Mouse (Mus musculus) kidney, adult 8-10 months (tissue): ENCODE measurements around the gene Mat2a.
"Not testable (repeated sequence)": the region's sequence is repeated elsewhere in the genome, so short reads cannot be mapped to it uniquely, and the experiment has no call there.

Experiments used
- DNase-seq, 2 experiments: peaks; one replicate each; pipeline ENCODE4 v3.0.0; 2022

Gene Mat2a

DNA sequence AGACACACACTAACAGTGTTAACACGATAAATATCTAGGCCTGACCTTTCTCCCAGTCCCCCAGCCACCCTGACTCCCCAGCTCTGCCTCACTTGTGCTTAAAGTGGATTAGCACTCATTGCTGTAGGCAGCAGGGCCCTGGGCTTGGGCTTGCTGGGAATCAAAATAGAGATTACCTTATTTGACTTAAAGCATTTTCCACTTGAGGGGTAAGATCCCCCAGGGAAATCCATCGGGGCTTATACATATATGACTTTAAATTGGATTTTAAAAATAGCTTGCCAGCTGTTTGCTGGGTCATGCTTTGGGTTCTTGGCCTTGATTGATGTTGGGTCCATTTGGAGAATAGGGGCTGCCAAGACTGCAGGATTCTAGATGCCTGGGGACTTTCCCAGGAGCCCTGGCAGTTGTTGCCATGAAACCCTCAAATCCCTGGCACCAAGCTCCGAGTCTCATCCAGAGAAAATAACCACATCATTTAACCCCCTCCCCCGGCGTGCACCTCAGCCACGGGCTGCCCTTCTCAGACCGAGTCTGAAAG, 15.5 kb upstream of the Mat2a start:
- DNase-seq = no peak

DNA sequence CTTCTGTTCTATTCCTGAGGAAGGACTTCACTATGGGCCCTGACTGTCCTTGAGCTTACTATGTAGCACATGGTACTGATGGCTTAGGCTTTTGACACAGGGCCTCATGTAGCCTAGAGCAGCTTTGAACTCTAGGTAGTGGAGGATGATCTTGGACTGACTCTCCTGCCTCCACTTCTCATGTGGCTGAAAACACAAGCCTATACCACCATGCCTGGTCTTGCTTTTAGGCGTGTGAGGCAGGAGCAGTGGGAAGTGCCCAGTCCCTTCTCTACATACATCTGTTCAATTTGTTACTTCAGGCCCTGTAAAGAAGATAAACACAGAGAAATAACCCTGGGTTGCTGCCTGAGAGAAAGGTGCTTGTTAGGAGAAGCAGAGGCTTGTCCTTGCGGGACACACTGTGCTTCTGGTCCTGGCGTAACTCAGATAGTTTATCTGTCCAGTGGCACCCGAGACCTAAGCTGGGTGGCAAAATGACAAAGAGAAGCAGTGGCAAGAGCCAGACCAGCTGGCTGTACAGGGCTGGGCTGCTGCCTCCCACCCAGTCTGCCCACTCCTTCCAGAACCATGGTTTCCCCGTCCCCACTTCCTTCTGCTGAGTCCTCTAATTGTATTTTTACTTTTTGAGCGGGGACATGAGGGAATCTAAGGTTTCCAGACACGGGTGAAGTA, 14.9 kb upstream of the Mat2a start:
- no peak for DNase-seq

DNA sequence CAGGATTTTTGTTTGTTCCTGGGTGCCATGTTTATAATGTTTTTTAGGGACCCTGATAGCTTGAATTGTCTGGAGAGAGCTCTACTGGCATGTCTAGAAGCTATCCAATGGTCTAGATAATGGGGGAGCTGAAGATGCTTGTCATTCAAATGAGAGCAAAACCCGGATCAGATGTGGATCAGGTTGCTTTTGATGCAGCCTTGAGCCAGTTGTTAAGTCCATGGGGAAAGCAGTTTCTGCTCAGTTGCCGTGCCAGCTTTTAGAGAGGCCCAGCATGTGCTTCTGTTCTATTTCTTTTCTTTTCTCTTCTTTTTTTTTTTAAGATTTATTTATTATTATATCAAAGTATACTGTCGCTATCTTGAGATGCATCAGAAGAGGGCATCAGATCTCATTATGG, 14.2 kb upstream of the Mat2a start:
- DNase-seq = no peak

DNA sequence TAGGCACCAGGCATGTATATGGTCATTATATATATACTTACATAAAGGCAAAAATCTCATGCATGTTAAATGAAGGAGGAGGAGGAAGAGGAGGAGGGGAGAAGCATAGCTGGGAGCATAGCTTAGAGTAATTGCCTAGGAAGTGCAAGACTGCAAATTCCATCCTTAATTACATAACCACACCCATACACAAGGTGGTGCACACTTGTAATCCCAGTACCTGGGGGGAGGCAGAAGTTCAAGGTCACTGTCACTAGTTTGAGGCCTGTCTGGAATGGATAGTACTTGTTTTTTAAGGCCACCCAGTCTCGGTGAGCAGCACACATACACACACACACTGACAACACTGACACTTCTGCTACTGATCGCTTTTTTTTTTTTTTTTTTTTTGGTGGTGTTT, 13.0 kb upstream of the Mat2a start:
- DNase-seq = no peak

DNA sequence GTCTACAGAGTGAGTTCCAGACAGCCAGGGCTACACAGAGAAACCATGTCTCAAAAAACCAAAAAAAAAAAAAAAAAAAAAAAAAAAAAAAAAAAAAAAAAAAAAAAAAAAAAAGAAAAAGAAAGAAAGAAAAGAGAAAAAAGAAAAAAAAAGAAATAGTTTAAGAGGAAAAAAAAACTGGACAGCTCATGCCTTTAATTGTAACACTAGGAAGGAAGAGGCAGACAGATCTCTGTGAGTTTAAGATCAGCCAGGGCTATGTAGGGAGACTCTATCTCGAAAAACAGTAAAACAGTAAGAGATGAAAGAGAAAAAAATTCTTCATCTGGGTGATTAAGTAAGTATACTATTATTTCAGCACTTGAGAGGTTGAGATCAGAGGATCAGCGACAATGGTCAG, 12.4 kb upstream of the Mat2a start:
- not testable (repeated sequence) for DNase-seq

DNA sequence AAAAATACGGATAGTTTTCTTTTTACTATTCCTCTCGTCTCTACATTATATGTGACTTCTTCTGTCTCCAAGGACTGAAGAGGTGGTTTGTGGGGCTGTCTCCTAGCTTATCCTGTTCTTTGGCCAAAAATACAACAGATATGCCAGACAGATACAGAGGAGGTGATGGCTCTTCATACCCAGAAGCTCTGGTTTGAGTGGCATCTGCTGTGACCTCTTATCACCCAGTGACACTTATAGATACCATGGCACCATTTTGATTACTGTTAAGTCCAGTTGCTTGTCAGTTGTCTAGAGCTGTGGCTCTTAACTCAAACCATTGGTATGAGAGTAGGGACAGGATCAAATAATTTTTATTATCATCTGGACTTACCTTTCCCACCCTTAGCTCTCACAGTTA, 8.1 kb upstream of the Mat2a start:
- no peak for DNase-seq

DNA sequence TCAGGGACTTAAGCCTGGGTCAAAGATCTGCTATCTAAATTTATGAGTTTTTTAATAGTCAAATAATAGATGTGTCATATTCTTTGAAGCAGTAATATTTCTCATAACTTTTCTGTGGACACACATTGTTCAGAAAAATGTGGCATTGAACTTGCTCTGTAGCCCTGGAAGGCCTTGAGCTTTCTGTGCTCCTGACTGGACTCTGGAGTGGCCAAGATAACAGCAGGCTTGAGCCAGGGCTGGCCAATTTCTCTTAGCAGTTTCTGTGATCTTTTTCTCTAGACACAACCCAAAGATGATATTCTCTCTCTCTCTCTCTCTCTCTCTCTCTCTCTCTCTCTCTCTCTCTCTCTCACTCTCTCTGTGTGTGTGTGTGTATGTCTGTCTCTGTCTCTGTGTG, 5.7 kb upstream of the Mat2a start:
- DNase-seq = no peak

DNA sequence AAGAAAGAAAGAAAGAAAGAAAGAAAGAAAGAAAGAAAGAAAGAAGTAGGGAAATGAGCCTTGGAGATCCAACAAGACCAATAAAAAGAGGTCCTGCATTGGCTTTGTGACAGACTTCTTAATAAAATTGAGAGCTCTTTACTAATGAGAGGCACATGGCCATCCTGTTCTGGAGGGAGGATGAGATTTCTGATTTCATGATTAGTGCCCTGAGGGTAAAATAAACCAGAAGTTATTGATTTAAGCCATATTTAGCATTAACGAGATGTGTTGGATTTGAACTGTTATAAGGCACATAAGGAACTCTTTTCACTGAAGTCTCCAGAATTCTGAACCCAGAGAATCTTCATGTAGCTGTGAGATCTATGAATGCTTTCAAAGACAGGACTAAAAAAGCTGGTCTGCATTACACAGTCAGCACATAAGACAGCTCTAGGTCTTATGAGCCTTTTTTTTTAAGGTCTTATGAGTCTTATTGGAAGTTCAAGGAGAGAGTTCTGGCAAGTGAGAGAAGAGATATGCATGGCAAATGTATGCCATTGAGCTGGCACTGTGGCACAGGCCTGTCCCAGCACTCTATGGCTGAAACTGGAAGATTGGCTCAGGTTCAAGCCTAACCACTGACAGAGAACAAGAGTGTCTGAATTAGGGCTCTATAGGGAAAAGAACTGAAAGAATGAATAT, 3.7 kb upstream of the Mat2a start:
- no peak for DNase-seq

DNA sequence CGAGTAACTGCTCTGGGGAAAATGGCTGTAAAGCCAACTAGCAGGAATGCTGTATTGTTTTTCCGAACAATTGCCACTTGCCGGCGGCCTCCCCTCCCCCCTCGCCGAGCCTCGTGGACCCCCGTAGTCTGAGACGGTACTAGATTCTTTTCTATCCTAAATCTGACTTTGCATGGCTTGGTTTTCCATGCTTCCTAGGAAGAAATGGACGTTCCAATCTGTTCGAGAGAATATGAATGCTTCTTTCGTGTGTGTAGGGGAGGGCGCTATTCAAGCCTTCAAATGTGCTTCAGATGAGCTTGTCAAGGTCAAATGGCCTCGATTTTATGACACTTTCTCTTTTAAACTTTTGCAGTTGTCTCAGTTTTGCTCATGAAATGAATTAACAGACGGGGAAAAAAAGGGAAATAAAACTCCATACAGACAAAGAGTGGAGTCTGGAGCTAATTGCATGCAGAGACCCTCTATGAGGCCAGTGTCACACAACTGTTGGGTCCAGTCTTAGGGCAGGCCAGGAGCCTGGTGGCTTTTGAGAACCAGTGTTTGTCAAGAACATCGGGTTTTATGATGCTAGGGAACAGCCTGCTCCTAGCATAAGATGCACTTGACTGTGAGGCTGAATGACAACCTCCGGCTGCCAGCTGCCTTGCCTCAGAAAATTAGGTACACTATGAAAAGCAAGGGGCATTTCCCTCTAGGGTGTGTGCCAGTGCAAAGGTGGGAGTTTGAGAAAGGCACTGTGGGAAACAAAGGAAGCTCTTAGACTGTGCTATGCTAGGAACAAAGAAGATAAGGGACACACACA, 1.0 kb upstream of the Mat2a start:
- DNase-seq = peak in 1 of 2 experiments; percentile 28

DNA sequence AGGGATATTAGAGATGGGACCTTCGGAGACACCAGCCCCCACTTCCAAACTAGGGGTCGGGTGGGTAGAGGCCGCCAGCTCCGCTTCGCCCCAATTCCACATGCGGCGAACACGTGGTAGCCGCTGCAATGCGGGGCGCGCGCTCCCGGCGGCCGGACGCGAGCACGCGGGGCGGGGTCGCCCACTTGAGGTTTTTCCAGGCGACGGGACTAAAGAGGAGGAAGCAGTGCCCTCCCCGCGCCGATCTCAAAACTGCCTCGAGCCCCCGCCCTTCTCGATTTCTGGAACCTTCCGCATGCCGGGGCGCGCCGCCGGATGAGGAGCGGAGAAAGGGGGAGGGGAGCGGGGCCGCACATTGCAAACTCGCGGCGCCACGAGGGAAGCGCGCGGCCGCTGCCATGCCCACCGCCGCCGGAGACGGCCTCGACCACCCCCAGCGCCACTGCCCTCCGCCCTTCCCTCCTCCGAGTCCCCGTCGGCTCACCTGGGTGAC, 450 bp downstream of the Mat2a start:
- peak; percentile 89 to 90 for DNase-seq

DNA sequence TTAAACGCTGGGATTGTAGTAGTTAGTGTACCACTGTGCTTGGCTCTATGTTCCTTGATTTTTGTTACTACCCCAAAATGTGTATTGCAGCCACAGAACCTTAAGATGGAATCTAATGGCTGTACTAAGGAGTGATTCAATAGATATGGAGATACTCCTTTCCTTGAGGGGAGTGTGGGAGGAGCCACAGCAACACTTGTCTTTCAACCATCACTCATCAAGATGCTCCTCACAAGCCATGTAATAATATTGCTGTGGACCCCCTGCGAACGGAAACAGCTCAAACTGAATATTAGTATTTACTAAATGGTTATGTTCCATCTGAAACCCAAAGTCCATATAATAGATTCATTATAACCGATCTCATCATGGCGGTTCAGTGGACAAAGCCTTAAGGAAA, 1.1 kb downstream of the Mat2a start:
- no peak for DNase-seq

DNA sequence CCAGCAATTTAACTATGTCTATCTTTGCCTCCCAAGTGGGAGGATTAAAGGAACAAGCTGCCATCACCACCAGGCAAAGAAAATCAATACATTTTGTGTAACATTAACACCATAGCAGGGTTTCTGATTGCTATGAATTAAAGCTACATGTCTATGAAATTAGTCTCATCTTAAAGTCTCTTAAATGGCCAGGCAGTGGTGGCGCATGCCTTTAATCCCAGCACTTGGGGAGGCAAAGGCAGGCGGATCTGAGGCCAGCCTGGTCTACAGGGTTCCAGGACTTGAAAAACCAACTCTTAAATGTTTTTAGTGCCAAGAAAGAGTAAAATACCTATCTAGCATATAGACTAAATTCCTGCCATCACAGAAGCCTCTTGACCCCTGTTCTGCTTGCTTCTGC, 7.2 kb downstream of the Mat2a start:
- no peak for DNase-seq

DNA sequence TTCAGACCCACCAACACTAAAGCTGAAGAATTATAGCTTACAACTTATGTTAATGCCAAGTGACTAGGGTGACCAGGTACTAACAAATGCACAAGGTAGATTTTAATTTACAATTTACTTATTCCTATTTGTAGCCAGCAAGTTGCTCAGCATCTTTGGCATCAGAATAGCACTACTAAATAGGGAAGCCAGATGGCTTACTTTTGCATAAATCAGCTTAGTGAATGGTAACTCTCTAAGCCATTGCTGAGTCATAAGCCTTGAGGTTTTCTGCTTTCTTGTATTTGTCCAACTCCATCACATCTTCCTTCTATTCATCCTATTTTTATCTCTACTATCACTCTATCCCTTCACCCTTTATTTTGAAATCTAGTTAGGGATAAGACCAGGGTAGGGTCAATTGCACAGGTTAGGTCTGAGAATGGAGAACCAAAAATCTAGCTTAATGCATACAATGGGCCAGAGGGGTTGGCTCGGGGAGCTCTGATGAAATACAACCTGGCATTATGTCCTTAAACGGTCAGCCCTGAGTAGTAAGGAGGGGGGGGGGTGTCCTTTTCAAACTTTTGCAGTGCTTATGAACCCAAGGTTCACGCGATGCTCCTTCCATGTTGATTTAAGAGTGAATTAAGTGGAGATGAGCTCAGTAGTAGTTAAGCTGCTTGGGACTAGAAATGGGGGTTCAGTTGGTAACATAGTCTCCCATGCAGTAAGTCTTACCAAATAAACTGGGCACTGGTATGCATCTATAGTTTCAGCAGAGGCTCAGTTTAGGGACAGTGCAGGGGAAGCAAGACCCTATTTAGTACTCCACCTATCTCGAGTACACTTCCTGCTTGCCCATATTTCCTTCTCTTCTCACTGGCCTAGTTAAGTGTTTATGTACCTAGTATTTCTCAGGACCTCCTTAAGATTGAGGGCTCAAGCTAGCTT, 8.1 kb downstream of the Mat2a start:
- no peak for DNase-seq

DNA sequence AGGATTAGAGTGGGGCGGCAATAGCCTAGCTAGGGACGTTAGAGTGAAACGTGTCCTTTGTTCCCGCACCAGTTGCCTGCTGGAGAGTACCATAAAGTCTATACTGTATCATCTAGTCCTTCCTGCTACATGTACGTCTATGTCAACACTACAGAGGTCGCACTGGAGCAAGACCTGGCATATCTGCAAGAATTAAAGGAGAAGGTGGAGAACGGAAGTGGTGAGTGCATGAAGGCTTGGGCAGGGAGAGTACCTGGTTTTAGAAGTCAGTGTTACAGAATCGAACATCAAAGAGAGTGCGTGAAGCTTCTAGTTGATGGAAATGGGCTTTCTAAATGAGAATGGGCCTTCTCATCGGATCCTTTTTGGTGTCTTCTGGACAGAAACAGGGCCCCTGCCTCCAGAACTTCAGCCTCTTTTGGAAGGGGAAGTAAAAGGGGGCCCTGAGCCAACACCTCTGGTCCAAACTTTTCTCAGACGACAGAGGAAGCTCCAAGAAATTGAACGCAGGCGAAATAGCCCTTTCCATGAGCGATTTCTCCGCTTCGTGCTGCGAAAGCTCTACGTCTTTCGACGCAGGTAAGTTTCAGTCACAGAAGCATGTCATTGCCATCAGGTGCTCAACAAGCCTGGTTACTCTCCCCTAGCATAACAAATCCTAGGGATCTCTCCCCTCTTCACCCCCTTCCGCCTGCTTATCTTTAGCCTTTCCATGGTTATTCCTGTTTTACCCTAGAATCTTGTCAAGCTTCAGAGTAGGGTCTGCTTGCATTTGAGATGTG, 10.1 kb downstream of the Mat2a start:
- no peak for DNase-seq

DNA sequence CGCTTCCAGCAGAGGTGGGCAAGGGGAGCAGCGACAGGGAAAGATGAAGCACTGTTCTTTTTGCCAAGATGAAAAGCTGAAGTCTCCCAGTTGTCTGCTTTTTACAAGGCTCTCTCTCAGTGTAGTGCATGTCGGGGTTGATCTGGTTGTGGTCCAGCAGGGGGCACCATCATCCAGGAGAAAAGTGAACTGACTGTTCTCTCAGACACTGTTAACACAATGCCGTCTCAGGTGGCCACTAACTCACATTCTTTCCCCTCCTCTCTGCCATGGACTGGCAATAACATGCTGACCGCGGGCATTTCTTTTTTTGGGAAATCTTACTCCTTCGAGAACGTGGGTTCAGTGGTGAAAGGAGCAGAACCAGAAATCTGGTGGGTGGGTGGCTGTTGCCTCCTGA, 11.3 kb downstream of the Mat2a start:
- DNase-seq = peak; percentile 68 to 86

DNA sequence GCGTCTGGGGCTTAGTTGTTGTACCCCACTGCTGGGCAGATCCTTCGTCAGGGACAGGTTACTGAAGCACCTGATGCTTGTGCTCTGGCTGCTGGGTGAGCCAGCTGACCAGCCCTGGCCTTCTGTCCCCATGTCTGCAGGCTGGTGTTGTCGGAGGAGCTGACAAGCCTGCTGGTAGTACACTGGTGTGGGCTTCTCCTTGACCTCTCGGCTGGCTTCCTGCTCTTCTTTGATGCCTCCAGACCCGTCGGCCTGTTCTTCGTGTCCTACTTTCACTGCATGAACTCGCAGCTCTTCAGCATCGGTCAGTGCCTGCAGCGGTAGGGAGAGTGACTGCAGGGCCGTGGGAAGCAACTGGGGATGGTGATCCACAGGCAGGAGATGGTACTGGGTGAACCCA, 13.7 kb downstream of the Mat2a start:
- no peak for DNase-seq

DNA sequence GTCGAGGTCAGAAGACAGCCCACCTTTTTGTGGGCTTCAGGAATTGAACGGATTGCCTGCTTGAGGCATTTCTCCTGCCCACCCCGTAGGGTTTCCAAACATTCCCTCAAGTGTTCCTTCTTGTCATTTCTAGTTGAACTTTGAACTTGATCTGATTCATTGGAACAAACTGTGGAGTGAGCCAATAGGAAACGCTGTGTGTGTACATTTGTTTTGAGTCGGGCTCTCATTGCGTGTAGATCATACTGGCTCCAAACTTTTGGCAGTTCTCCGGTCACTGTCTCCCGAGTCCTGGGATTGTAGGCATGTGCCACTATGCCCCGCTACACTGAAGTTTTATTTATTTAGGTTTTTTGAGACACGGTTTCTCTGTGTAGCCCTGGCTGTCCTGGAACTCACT, 18.5 kb downstream of the Mat2a start:
- DNase-seq = no peak

DNA sequence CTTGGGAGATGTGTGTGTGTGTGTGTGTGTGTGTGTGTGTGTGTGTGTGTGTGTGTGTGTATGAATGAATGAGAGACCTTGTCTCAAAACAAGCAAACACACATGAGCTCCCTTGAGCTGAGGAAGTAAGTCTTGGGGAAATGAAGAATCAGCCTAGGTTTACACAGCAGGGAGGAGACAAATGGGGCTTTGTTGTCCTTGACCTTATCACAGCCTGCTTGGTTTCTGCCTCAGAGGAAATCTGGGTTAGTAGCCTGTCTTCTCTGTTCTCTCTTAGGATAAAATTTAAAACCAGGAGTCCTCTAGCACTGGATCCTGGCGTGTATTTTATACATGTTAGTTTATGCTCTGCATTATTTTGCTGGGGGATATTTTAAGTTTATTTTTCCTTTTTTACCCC, 19.6 kb downstream of the Mat2a start:
- DNase-seq = no peak

DNA sequence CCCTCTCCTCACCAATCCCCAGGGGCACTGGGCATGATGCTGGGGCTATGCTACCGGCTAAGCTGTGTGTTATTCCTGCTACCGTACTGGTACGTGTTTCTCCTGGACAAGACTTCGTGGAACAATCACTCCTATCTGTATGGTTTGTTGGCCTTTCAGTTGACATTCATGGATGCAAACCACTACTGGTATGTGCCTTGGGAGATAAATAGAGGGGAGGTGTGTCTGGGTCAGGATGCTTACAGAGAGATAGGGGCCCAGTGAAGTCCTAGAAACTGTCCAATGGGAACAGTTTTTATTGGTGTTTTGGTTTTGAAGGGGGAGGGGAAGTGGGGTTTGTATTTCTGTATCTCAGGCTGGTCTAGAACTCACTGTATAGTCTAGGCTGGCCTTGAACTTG, 21.1 kb downstream of the Mat2a start:
- DNase-seq = no peak

DNA sequence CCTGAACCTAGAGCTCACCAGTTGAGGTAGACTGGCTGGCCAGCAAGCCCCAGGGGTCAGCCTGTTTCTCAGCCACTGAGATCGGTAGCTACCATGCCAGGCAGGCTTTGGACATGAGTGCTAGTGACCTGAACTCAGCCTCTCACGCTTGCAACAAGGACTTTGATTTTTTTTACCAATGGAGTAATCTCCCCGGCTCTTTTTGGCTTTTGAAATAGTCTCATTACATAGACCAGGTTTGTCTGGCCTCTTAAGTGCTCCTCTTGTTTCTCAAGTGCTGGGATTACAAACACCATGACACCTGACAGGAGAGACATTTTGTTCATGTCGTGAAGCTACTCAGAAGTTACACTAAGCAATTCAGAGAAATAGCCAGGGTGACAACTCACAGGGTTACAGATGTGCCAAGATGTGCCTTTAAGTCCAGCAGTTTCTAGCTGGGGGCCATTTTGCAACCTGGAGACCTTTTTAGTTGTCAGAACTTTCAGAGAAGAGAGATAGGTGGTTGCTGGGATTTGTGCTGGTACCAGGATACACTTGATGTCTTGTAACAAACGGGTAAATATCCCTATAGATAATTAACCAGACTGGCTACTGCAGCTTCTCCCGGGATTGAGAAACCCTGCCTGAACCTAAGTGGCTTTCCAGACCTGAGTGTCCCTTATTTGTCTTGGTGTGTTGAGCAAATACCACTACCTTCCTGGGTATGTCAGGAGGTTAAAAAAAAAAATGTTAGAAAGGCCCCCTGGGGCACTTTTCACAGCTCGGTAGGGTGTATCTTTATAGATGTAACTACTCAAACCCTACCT, 23.2 kb downstream of the Mat2a start:
- no peak for DNase-seq

DNA sequence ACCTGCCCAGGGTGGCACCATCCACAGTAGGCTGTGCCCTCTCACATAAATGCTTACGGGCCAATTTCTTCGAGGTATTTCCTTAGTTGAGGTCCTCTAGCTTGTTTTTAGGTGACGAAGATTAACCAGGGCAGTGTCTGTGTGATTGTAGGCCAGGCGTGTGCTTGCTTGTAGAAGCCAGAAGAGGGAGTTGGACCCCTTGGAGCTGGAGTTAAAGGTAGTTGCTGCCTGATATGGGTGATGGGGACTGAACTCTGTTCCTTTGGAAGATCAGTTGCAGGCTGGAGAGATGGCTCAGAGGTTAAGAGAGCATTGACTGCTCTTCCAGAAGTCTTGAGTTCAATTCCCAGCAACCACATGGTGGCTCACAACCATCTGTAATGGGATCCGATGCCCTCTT, 24.2 kb downstream of the Mat2a start:
- DNase-seq = no peak
